Mouse (Mus musculus) thymus, adult 2 months (tissue): ENCODE results near the gene Timm10. TPM values are rescaled to one million over a fixed set of nuclear protein-coding genes. Genes with fewer than 3 reads are reported as not detected.

Experiments used
- DNase-seq: peaks from one replicate; pipeline ENCODE4 v3.0.0; 2021
- H3K27ac ChIP-seq: fragments of 200-500 bp; 2 replicates; pipeline ENCODE4 v1.5.1; 2012; ENCODE audit warnings: low read length, control low read depth; ENCODE audit not compliant: control insufficient read depth, insufficient read depth
- H3K27me3 ChIP-seq: fragments of 200-500 bp; 2 replicates; pipeline ENCODE4 v1.6.1; 2012; ENCODE audit warnings: mild to moderate bottlenecking, low read length, moderate library complexity, mixed read lengths; ENCODE audit not compliant: control insufficient read depth, insufficient read depth
- H3K36me3 ChIP-seq: fragments of 200-500 bp; 2 replicates; pipeline ENCODE4 v1.6.1; 2012; ENCODE audit warnings: mild to moderate bottlenecking, low read length, moderate library complexity; ENCODE audit not compliant: control insufficient read depth, insufficient read depth
- H3K4me1 ChIP-seq: fragments of 200-500 bp; replicated peaks from 2 replicates; pipeline ENCODE4 v1.6.1; 2012; ENCODE audit warnings: low read length; ENCODE audit not compliant: control insufficient read depth, insufficient read depth
- H3K4me3 ChIP-seq: fragments of 200-500 bp; 2 replicates; pipeline ENCODE4 v1.5.1; 2012; ENCODE audit warnings: mild to moderate bottlenecking, low read length, control low read depth, moderate library complexity; ENCODE audit not compliant: control insufficient read depth, insufficient read depth
- CTCF ChIP-seq: fragments of 200-500 bp; IDR thresholded peaks from 2 replicates; pipeline ENCODE4 v1.5.1; 2012; ENCODE audit warnings: mild to moderate bottlenecking, control low read depth, low read length, moderate library complexity, borderline replicate concordance; ENCODE audit not compliant: control insufficient read depth, poor library complexity, insufficient read depth; ENCODE audit errors: extremely low read depth
- POLR2A ChIP-seq: fragments of 200-500 bp; IDR thresholded peaks from 2 replicates; pipeline ENCODE4 v1.6.1; 2012; ENCODE audit warnings: mild to moderate bottlenecking, low read length, control low read depth, moderate library complexity; ENCODE audit not compliant: control insufficient read depth, poor library complexity, insufficient read depth; ENCODE audit errors: extremely low read depth
- WGBS: fragments of 180-500 bp; shearing (Covaris S2); methylation state at CpG from one replicate; pipeline ENCODE4 v1.1.7; 2018; 5-methylcytosine and 5-hydroxymethylcytosine counted together
- polyA plus RNA-seq: library from polyadenylated mRNA; depleted of rRNA; stranded (reverse); fragments of >200 nt; gene quantifications from 2 replicates; pipeline ENCODE4 v1.2.3, GENCODE M21; 2012; rRNA removed

Timm10 gene
- polyA plus RNA-seq, 1 experiment, result 29.0 TPM

- 12% methylated on average over 47 of the region's 47 CpGs for WGBS
- Histone ChIP-seq H3K27me3 (no peaks in the 10 kb centered on the region; the same call in 1 of the 2 replicates), H3K36me3 (peaks cover 18% of the 10 kb centered on the region; the same call in 1 of the 2 replicates), H3K27ac (no peak overlapping the region), H3K4me1 (peaks cover 5% of the 10 kb centered on the region), H3K4me3 (no peak overlapping the region)
- TF ChIP-seq POLR2A (no peak), CTCF (peak; percentile 80; the same call in 1 of the 2 replicates)
- peak; percentile 57 for DNase-seq
Measured at GRCm38 (mm10) chr2:84865616-84866571, 39.1 kb downstream of the Timm10 start.

GRCm38 (mm10) chr2:84868521-84868943 is 41.7 kb downstream of the Timm10 start:
- peak; percentile 80 for DNase-seq
- 2% methylated on average over 5 of the region's 5 CpGs for WGBS
- H3K4me3 ChIP-seq, result no peak overlapping the region
- peaks cover 12% of the 10 kb centered on the region for H3K27me3 ChIP-seq
- H3K27ac ChIP-seq, result no peak overlapping the region
- peaks cover 13% of the 10 kb centered on the region for H3K4me1 ChIP-seq
- no peak for TF ChIP-seq POLR2A
- TF ChIP-seq CTCF, result peak; percentile 86; the same call in 1 of the 2 replicates
- no peaks in the 10 kb centered on the region for H3K36me3 ChIP-seq

DNA sequence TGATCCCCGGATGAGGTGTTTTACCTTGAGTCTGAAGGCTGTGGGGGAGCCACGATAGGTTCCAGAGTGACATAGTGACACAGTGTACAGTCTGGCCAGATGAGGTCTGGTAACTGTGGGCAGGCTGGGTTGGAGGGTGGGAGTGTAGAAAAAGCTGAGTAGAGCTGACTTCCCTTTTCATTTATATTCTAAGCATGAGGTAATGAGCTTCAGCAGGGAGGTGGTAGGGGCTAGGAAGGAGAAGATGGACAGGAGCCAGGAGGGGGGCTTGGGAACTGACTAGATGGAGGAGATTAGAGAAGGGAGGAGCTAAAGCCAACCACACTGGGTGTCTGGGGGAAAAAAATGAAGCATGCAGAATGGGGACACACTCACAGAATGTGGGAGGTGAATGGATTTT is 42.2 kb downstream of the Timm10 start:
- peaks cover 13% of the 10 kb centered on the region for H3K4me1 ChIP-seq
- H3K27me3 ChIP-seq, result peaks cover 12% of the 10 kb centered on the region
- DNase-seq, result no peak
- H3K27ac ChIP-seq, result no peak overlapping the region
- no peak overlapping the region for H3K4me3 ChIP-seq
- TF ChIP-seq CTCF, result no peak
- no peak for TF ChIP-seq POLR2A
- H3K36me3 ChIP-seq, result no peaks in the 10 kb centered on the region
- 10% methylated on average over 2 of the region's 2 CpGs for WGBS

- WGBS, result 50% methylated on average over 4 of the region's 4 CpGs
- Histone ChIP-seq H3K4me1 (peaks cover 12% of the 10 kb centered on the region), H3K36me3 (no peaks in the 10 kb centered on the region), H3K27me3 (peaks cover 12% of the 10 kb centered on the region), H3K27ac (no peak overlapping the region), H3K4me3 (no peak overlapping the region)
- TF ChIP-seq CTCF, result no peak
- no peak for TF ChIP-seq POLR2A
- DNase-seq, result no peak
Measured at GRCm38 (mm10) chr2:84870623-84871160, 43.9 kb downstream of the Timm10 start.

GRCm38 (mm10) chr2:84872105-84872716 is 45.4 kb downstream of the Timm10 start:
- H3K27me3 ChIP-seq, result peaks cover 12% of the 10 kb centered on the region
- H3K4me1 ChIP-seq, result peaks cover 8% of the 10 kb centered on the region; the same call in 1 of the 2 replicates
- H3K36me3 ChIP-seq, result no peaks in the 10 kb centered on the region
- DNase-seq, result no peak
- WGBS, result under 1% methylated on average over 78 of the region's 78 CpGs
- no peak overlapping the region for H3K4me3 ChIP-seq
- TF ChIP-seq POLR2A (no peak), CTCF (no peak)
- no peak overlapping the region for H3K27ac ChIP-seq

DNA sequence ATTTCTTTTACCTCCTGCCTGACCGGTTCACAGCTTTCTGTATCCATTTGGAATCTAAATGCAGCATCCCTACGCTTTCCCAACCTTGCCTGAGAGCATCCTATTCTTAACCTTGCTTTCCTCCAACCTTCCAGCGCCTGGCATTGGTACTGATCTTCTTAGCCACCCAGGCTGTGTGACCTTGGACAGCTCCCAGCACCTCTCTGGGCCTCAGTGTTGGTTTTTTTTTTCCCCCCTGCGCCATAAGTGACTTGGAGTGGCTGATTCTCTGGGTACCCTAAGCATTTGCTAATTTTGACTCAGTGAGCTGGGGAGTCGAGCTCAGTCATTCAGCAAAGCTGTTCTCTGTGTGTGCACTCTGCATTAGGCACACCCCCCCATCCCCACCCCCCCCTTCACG is 49.0 kb downstream of the Timm10 start:
- Histone ChIP-seq H3K27me3 (peaks cover 12% of the 10 kb centered on the region), H3K4me3 (no peak overlapping the region), H3K4me1 (peaks cover 8% of the 10 kb centered on the region; the same call in 1 of the 2 replicates), H3K27ac (no peak overlapping the region), H3K36me3 (no peaks in the 10 kb centered on the region)
- WGBS, result 63% methylated on average over 6 of the region's 6 CpGs
- no peak for DNase-seq
- TF ChIP-seq CTCF, result no peak
- no peak for TF ChIP-seq POLR2A

Other genes with a start within 250 kb of the Timm10 start
- gene Ctnnd1, start 176.2 kb upstream of the Timm10 start, polyA plus RNA-seq, result 10.5 and 13.6 TPM in 2 replicates
- gene Btbd18, start 167.9 kb upstream of the Timm10 start, polyA plus RNA-seq, result not detected in 2 replicates
- gene Selenoh, start 156.2 kb upstream of the Timm10 start, polyA plus RNA-seq, result 172 and 191 TPM in 2 replicates
- gene Gm28635, start 149.0 kb upstream of the Timm10 start, polyA plus RNA-seq, result not detected in 2 replicates
- gene Med19, start 148.6 kb upstream of the Timm10 start, polyA plus RNA-seq, result 10.6 and 11.6 TPM in 2 replicates
- 50.2 and 53.8 TPM in 2 replicates for gene Tmx2, start 147.9 kb upstream of the Timm10 start, polyA plus RNA-seq
- gene Zdhhc5, start 111.8 kb upstream of the Timm10 start, polyA plus RNA-seq, result 53.6 and 57.1 TPM in 2 replicates
- 25.0 and 29.3 TPM in 2 replicates for gene Clp1, start 99.6 kb upstream of the Timm10 start, polyA plus RNA-seq
- 1.2 and 2.0 TPM in 2 replicates for gene Ypel4, start 92.9 kb upstream of the Timm10 start, polyA plus RNA-seq
- 0.15 TPM in 1 of 2 replicates, not detected in the other for gene Gm19426, start 83.3 kb upstream of the Timm10 start, polyA plus RNA-seq
- 64.6 and 93.7 TPM in 2 replicates for gene Serping1, start 51.6 kb upstream of the Timm10 start, polyA plus RNA-seq
- 27.7 and 35.3 TPM in 2 replicates for gene Ube2l6, start 28.2 kb upstream of the Timm10 start, polyA plus RNA-seq
- 0.60 and 0.94 TPM in 2 replicates for gene Smtnl1, start 4.3 kb upstream of the Timm10 start, polyA plus RNA-seq
- 106 and 123 TPM in 2 replicates for gene Slc43a1, start 11.9 kb downstream of the Timm10 start, polyA plus RNA-seq
- gene Rtn4rl2, start 59.7 kb downstream of the Timm10 start, polyA plus RNA-seq, result 1.8 and 2.1 TPM in 2 replicates
- gene Slc43a3, start 109.6 kb downstream of the Timm10 start, polyA plus RNA-seq, result 64.3 and 65.0 TPM in 2 replicates
- 3.3 and 5.5 TPM in 2 replicates for gene Prg2, start 153.5 kb downstream of the Timm10 start, polyA plus RNA-seq
- 0.48 and 0.88 TPM in 2 replicates for gene Prg3, start 161.2 kb downstream of the Timm10 start, polyA plus RNA-seq
- 248 and 287 TPM in 2 replicates for gene Ssrp1, start 210.2 kb downstream of the Timm10 start, polyA plus RNA-seq
- 0.38 and 0.54 TPM in 2 replicates for gene P2rx3, start 210.5 kb downstream of the Timm10 start, polyA plus RNA-seq
- 32.5 and 36.9 TPM in 2 replicates for gene Tnks1bp1, start 221.0 kb downstream of the Timm10 start, polyA plus RNA-seq